ENCODE assay signal across 9 mouse cellular contexts in genomic region chr4:136601476-136601875, GRCm38 (mm10). TPM values are rescaled to one million over a fixed set of nuclear protein-coding genes. Genes with fewer than 3 reads are reported as not detected.
A peak's percentile ranks its signal among the peaks of the same experiment; 100 is the strongest.
DNase-seq lines count a peak whose midpoint lies in the region; ATAC-seq and TF ChIP-seq lines count a peak whose summit lies in the region.
"Had no signal": no experiment of that assay in that cellular context is flagged by ENCODE, and none has a peak within 500 bp of the region (broad histone marks: within the 10 kb centered on the region; RNA-seq: fewer than 3 reads in every experiment).

No protein-coding gene starts in this region.

- WGBS in forebrain, embryonic 12.5 days, result 2% methylated on average over 13 of the region's 13 CpGs
- under 1% methylated on average over 13 of the region's 13 CpGs for WGBS in lung, embryonic 16.5 days

- no peak for TF ChIP-seq POLR2A in MEL (IDR thresholded peaks at IDR 0.05; ENCODE audit: control insufficient read depth in 1 of 2, insufficient read depth in 1 of 2, low read depth in 1 of 2, low read length in 2 of 2, poor library complexity in 1 of 2)

- H3K9ac ChIP-seq in MEL (ENCODE audit: control insufficient read depth, low read depth, low read length, poor library complexity, severe bottlenecking), result peak overlapping the region; percentile 89
- H3K9ac ChIP-seq in forebrain, embryonic 12.5 days, result peak overlapping the region; percentile 100
- peak overlapping the region; percentile 100 for H3K9ac ChIP-seq in lung, embryonic 16.5 days (ENCODE audit: low read length)

- H3K27ac ChIP-seq in MEL (ENCODE audit: control insufficient read depth, low read depth, low read length), result peak overlapping the region; percentile 5; the same call in 1 of the 2 replicates
- peak overlapping the region; percentile 98 for H3K27ac ChIP-seq in forebrain, embryonic 12.5 days
- H3K27ac ChIP-seq in lung, embryonic 16.5 days (ENCODE audit: low read length), result peak overlapping the region; percentile 89; the same call in 1 of the 2 replicates

- peaks cover 0 to 16% of the 10 kb centered on the region in 2 experiments; a peak in 2 of 4 replicates for H3K36me3 ChIP-seq in MEL (ENCODE audit: control insufficient read depth in 1 of 2, insufficient read depth in 2 of 2, low read length in 2 of 2)
- 0 out of 2 replicates have a peak, but pooled peaks cover 3% of the 10 kb centered on the region for H3K36me3 ChIP-seq in forebrain, embryonic 12.5 days (replicated peaks)
- no peaks in the 10 kb centered on the region for H3K36me3 ChIP-seq in lung, embryonic 16.5 days (ENCODE audit: control insufficient read depth, insufficient read depth, low read length)

- peak overlapping the region; percentile 73 to 100 for H3K4me3 ChIP-seq in MEL (ENCODE audit: control insufficient read depth in 1 of 2, insufficient read depth in 1 of 2, low read depth in 2 of 2, low read length in 2 of 2)
- H3K4me3 ChIP-seq in forebrain, embryonic 12.5 days (replicated peaks), result peak overlapping the region; percentile 98
- H3K4me3 ChIP-seq in lung, embryonic 16.5 days (ENCODE audit: low read length), result peak overlapping the region; percentile 99

- no peaks in the 10 kb centered on the region for H3K9me3 ChIP-seq in MEL (replicated peaks; ENCODE audit: insufficient read depth, low read length)
- H3K9me3 ChIP-seq in forebrain, embryonic 12.5 days, result no peaks in the 10 kb centered on the region
- no peaks in the 10 kb centered on the region for H3K9me3 ChIP-seq in lung, embryonic 16.5 days (ENCODE audit: control insufficient read depth, low read length)

- peaks cover 4 to 11% of the 10 kb centered on the region in 2 experiments for H3K4me1 ChIP-seq in MEL (ENCODE audit: control insufficient read depth in 1 of 2, insufficient read depth in 2 of 2, low read length in 2 of 2)
- peaks cover 18% of the 10 kb centered on the region for H3K4me1 ChIP-seq in forebrain, embryonic 12.5 days
- peaks cover 9% of the 10 kb centered on the region for H3K4me1 ChIP-seq in lung, embryonic 16.5 days (replicated peaks; ENCODE audit: control insufficient read depth, insufficient read depth, low read length)

- peak overlapping the region; percentile 63 for H3K4me2 ChIP-seq in forebrain, embryonic 12.5 days
- peak overlapping the region; percentile 64 for H3K4me2 ChIP-seq in lung, embryonic 16.5 days (ENCODE audit: low read depth, low read length)

- peak in 1 of 2 experiments; percentile 50; a peak in 2 of 4 replicates for TF ChIP-seq EP300 in MEL (IDR thresholded peaks at IDR 0.05; ENCODE audit: low read depth in 1 of 2, low read length in 2 of 2)

- peak; percentile 74 for DNase-seq in MEL (ENCODE audit: low read depth, low spot score)
- peak; percentile 24 for DNase-seq in c-Kit-negative CD71-positive TER-119-positive erythroid progenitor cells, embryonic 14.5 days (ENCODE audit: low read depth, low spot score)
- DNase-seq in heart, postnatal 4 days, result peak; percentile 78
- DNase-seq in layer of hippocampus, adult 9-11 months, result peak; percentile 31
- peak; percentile 64 for DNase-seq in ovary, postnatal 36 days (ENCODE audit: low spot score)

- ATAC-seq in forebrain, embryonic 12.5 days (ENCODE audit: low FRiP score), result no peak
- ATAC-seq in lung, embryonic 16.5 days (ENCODE audit: low read depth), result no peak
- no peak for ATAC-seq in activated CD4-positive, CD25-positive, alpha-beta regulatory T cell, adult 4 months

- no peaks in the 10 kb centered on the region for H3K27me3 ChIP-seq in MEL (ENCODE audit: control insufficient read depth in 1 of 2, insufficient read depth in 2 of 2, low read length in 2 of 2)
- no peaks in the 10 kb centered on the region for H3K27me3 ChIP-seq in forebrain, embryonic 12.5 days
- no peaks in the 10 kb centered on the region for H3K27me3 ChIP-seq in lung, embryonic 16.5 days (ENCODE audit: control insufficient read depth, insufficient read depth, low read depth, low read length)

- TF ChIP-seq RAD21 in MEL (IDR thresholded peaks at IDR 0.05; ENCODE audit: low read depth, low read length), result no peak

- H3K79me2 ChIP-seq in MEL (ENCODE audit: control insufficient read depth, insufficient read depth, low read length, poor library complexity), result peaks cover 44% of the 10 kb centered on the region

- TF ChIP-seq CTCF in MEL (IDR thresholded peaks at IDR 0.05 in 2 of 3, conservative IDR thresholded peaks at IDR 0.05 in 1 of 3; ENCODE audit: control insufficient read depth in 1 of 3, insufficient read depth in 1 of 3, low read depth in 2 of 3, low read length in 3 of 3, poor library complexity in 1 of 3, severe bottlenecking in 1 of 3), result no peak

TF ChIP-seq in MEL, 35 proteins besides CTCF, POLR2A, EP300 and RAD21:
- TF ChIP-seq POLR2AphosphoS2 (IDR thresholded peaks at IDR 0.05; ENCODE audit: low read length) (no peak), KAT2A (conservative IDR thresholded peaks at IDR 0.05; ENCODE audit: low read depth, low read length) (no peak), USF2 (IDR thresholded peaks at IDR 0.05; ENCODE audit: borderline replicate concordance in 1 of 2, insufficient read depth in 1 of 2, low read depth in 1 of 2, low read length in 2 of 2) (no peak), MAX (IDR thresholded peaks at IDR 0.05; ENCODE audit: low read length) (no peak; the same call in 1 of the 2 replicates), USF1 (IDR thresholded peaks at IDR 0.05; ENCODE audit: low read depth, low read length) (no peak), TCF12 (IDR thresholded peaks at IDR 0.05; ENCODE audit: low read depth, low read length) (peak; percentile 69), MXI1 (IDR thresholded peaks at IDR 0.05; ENCODE audit: low read depth, low read length) (peak; percentile 43; the same call in 1 of the 2 replicates), ETS1 (IDR thresholded peaks at IDR 0.05; ENCODE audit: low read depth, low read length) (peak; percentile 91), POLR2AphosphoS5 (IDR thresholded peaks at IDR 0.05; ENCODE audit: borderline replicate concordance, low read depth, low read length) (no peak), NRF1 (IDR thresholded peaks at IDR 0.05; ENCODE audit: insufficient read depth, low read depth, low read length, poor library complexity, severe bottlenecking) (no peak), SIN3A (IDR thresholded peaks at IDR 0.05; ENCODE audit: low read length) (peak; percentile 77), MEF2A (IDR thresholded peaks at IDR 0.05; ENCODE audit: extremely low read depth, insufficient replicate concordance, low read depth, low read length, poor library complexity, severe bottlenecking) (no peak), MYC (IDR thresholded peaks at IDR 0.05; ENCODE audit: low read depth, low read length) (no peak), HCFC1 (IDR thresholded peaks at IDR 0.05; ENCODE audit: low read depth, low read length) (0 out of 2 replicates have a peak, but pooled peaks have one; percentile 38), JUND (IDR thresholded peaks at IDR 0.05; ENCODE audit: low read depth, low read length) (no peak), E2F4 (IDR thresholded peaks at IDR 0.05; ENCODE audit: borderline replicate concordance, low read depth, low read length) (no peak), GABPA (IDR thresholded peaks at IDR 0.05; ENCODE audit: low read depth, low read length) (no peak), BHLHE40 (IDR thresholded peaks at IDR 0.05; ENCODE audit: borderline replicate concordance, low read depth, low read length) (no peak), ZMIZ1 (IDR thresholded peaks at IDR 0.05; ENCODE audit: low read depth, low read length) (no peak), RCOR1 (IDR thresholded peaks at IDR 0.05; ENCODE audit: low read depth, low read length) (peak; percentile 58), NELFE (IDR thresholded peaks at IDR 0.05; ENCODE audit: low read depth, low read length) (no peak), GATA1 (IDR thresholded peaks at IDR 0.05; ENCODE audit: low read depth, low read length) (0 out of 2 replicates have a peak, but pooled peaks have one; percentile 40), TBP (IDR thresholded peaks at IDR 0.05; ENCODE audit: low read depth, low read length) (peak; percentile 46; the same call in 1 of the 2 replicates), ELF1 (IDR thresholded peaks at IDR 0.05; ENCODE audit: low read depth, low read length) (no peak)

RNA-seq across cellular contexts. Expression of gene Kdm1a, which starts 1.0 kb away (rescaled TPM):
- total RNA-seq in MEL (2012; rRNA removed), result 60.7 and 66.5 TPM in 2 replicates
- polyA plus RNA-seq in MEL (2012; ENCODE audit: insufficient read depth in 1 of 2, insufficient read length in 2 of 2, low read depth in 1 of 2, low replicate concordance in 2 of 2, missing spikeins in 1 of 2), result 10 to 100 TPM in 1 of 2 experiments, not detected in 1; 90.1 TPM
- polyA plus RNA-seq in forebrain, embryonic 12.5 days (2016; fragmentation: Nextera tagmentation; extraction: Ambion mirVana), result 105 and 111 TPM in 2 replicates
- total RNA-seq in heart, postnatal 4 days (2021), result 10 to 100 TPM; 59.1 to 60.3 TPM
- 20.0 and 24.9 TPM in 2 replicates for polyA plus RNA-seq in lung, embryonic 16.5 days (2015; fragmentation: Nextera tagmentation; extraction: Ambion mirVana)
- polyA plus RNA-seq in activated CD4-positive, CD25-positive, alpha-beta regulatory T cell, adult 4 months (2017; shearing (Covaris generic)), result 10 to 100 TPM; 17.1 to 19.4 TPM

RNA-seq across cellular contexts. Expression of gene Tex46, which starts 8.8 kb away (rescaled TPM):
- not detected in 2 replicates for total RNA-seq in MEL (2012; rRNA removed)
- not detected for polyA plus RNA-seq in MEL (2012; ENCODE audit: insufficient read depth in 1 of 2, insufficient read length in 2 of 2, low read depth in 1 of 2, low replicate concordance in 2 of 2, missing spikeins in 1 of 2)
- not detected in 2 replicates for polyA plus RNA-seq in forebrain, embryonic 12.5 days (2016; fragmentation: Nextera tagmentation; extraction: Ambion mirVana)
- total RNA-seq in heart, postnatal 4 days (2021), result not detected
- not detected in 2 replicates for polyA plus RNA-seq in lung, embryonic 16.5 days (2015; fragmentation: Nextera tagmentation; extraction: Ambion mirVana)
- not detected for polyA plus RNA-seq in activated CD4-positive, CD25-positive, alpha-beta regulatory T cell, adult 4 months (2017; shearing (Covaris generic))
- polyA plus RNA-seq: large intestine, adult 2 months had no signal

RNA-seq across cellular contexts. Expression of gene Lactbl1, which starts 20.9 kb away (rescaled TPM):
- total RNA-seq in MEL (2012; rRNA removed), result not detected in 2 replicates
- polyA plus RNA-seq in MEL (2012; ENCODE audit: insufficient read depth in 1 of 2, insufficient read length in 2 of 2, low read depth in 1 of 2, low replicate concordance in 2 of 2, missing spikeins in 1 of 2), result not detected
- polyA plus RNA-seq in forebrain, embryonic 12.5 days (2016; fragmentation: Nextera tagmentation; extraction: Ambion mirVana), result 0.08 TPM in 1 of 2 replicates, not detected in the other
- total RNA-seq in heart, postnatal 4 days (2021), result not detected
- not detected in 2 replicates for polyA plus RNA-seq in lung, embryonic 16.5 days (2015; fragmentation: Nextera tagmentation; extraction: Ambion mirVana)
- not detected for polyA plus RNA-seq in activated CD4-positive, CD25-positive, alpha-beta regulatory T cell, adult 4 months (2017; shearing (Covaris generic))
- polyA plus RNA-seq: large intestine, adult 2 months had no signal

Comparison
In these comparisons a context has a peak if more than half of its experiments do, and no peak if none do; other contexts are left out.
1. DNase-seq: peak in every context shown above with its lines; median percentile 78 in heart, postnatal 4 days; 74 in MEL; 64 in ovary, postnatal 36 days; 31 in layer of hippocampus, adult 9-11 months; 24 in c-Kit-negative CD71-positive TER-119-positive erythroid progenitor cells, embryonic 14.5 days.
2. H3K27ac ChIP-seq: peak in every context shown above with its lines; median percentile 98 in forebrain, embryonic 12.5 days; 89 in lung, embryonic 16.5 days; 5 in MEL.